Mouse (Mus musculus): ENCODE measurements around the gene Tmtc4. TPM values are rescaled to one million over a fixed set of nuclear protein-coding genes. Genes with fewer than 3 reads are reported as not detected.

Gene Tmtc4
- total and polyA plus RNA-seq, 2 experiments from 2014 or later: 9.3 to 17.2 TPM

DNA sequence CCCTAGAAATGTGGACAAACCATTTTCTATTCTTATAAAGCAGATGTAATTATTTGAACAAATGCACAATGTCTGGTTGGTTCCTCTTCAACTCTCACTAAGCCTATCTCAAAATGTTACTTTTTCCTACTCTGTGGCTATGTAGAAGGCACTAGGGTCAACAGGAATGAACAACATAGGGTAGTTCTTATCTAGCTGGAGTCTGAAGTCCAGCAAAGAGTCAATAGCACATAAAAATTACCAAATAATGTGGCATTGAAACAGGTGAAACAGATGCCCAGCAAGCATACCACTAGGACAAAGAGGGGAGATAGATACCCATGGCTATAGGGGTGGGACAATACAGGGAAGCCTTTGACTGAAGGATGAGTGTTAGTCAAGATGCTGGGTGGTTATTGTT, 72.6 kb downstream of the Tmtc4 start:
- Histone ChIP-seq H3K4me3 (ENCODE audit: low read depth, low read length) (no peak overlapping the region), H3K9me3 (replicated peaks; ENCODE audit: control insufficient read depth, low read length) (no peaks in the 10 kb centered on the region; the same call in 1 of the 2 replicates), H3K36me3 (replicated peaks; ENCODE audit: control insufficient read depth, insufficient read depth, low read length) (no peaks in the 10 kb centered on the region; the same call in 1 of the 2 replicates), H3K4me2 (ENCODE audit: low read depth, low read length) (no peak overlapping the region), H3K27ac (ENCODE audit: low read depth) (no peak overlapping the region), H3K4me1 (ENCODE audit: control insufficient read depth, insufficient read depth) (no peaks in the 10 kb centered on the region; the same call in 1 of the 2 replicates), H3K27me3 (ENCODE audit: control insufficient read depth, insufficient read depth, low read length) (no peaks in the 10 kb centered on the region), H3K9ac (replicated peaks; ENCODE audit: low read depth, low read length) (no peak overlapping the region)
- DNase-seq (ENCODE audit: low spot score) (no peak), ATAC-seq (ENCODE audit: insufficient read depth, low read depth) (no peak)
- TF ChIP-seq CTCF (IDR thresholded peaks at IDR 0.05; ENCODE audit: low read depth): no peak

DNA sequence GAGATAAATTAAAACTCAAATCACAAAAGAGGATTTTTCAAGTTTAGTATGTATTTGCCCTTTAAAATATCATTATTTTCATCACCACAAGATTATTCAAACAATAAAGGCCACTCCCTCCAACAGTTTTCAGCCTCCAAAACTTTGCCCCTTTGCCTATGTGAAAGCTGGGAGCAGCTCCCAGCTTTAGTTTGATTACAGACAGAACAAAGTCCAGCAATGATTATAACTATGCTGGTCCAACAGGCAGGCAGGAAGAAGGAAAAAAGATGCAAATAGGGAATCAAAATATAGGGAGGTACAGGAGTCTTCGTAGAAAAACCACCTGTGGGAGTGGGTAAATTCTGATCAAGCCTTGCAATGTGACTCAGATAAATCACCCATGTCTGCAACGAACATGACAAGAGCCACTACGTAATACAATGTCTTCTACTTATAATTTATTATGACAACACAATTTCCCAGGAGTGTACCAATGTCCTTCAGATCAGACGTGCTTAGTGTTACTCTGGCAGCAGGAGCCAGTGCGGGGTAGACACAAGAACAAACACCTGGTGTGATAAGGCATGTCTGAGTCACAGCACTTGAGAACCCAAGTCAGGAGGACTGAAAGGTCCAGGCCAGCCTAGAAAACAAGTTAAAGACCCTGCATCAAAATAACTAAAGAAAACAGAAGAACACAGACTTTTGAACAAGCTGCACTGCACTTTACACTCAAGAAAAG, 74.3 kb downstream of the Tmtc4 start:
- Histone ChIP-seq H3K4me2 (ENCODE audit: low read depth, low read length) (no peak overlapping the region), H3K27me3 (ENCODE audit: control insufficient read depth, insufficient read depth, low read length) (no peaks in the 10 kb centered on the region), H3K27ac (ENCODE audit: low read depth) (no peak overlapping the region), H3K4me3 (ENCODE audit: low read depth, low read length) (no peak overlapping the region), H3K9ac (replicated peaks; ENCODE audit: low read depth, low read length) (no peak overlapping the region), H3K36me3 (replicated peaks; ENCODE audit: control insufficient read depth, insufficient read depth, low read length) (no peaks in the 10 kb centered on the region; the same call in 1 of the 2 replicates), H3K4me1 (ENCODE audit: control insufficient read depth, insufficient read depth) (no peaks in the 10 kb centered on the region; the same call in 1 of the 2 replicates), H3K9me3 (replicated peaks; ENCODE audit: control insufficient read depth, low read length) (no peaks in the 10 kb centered on the region; the same call in 1 of the 2 replicates)
- ATAC-seq (ENCODE audit: insufficient read depth, low read depth) (no peak), DNase-seq (ENCODE audit: low spot score) (no peak)
- TF ChIP-seq CTCF (IDR thresholded peaks at IDR 0.05; ENCODE audit: low read depth) (no peak), EP300 (IDR thresholded peaks at IDR 0.05; ENCODE audit: low read depth) (no peak)
- WGBS: 58% methylated on average over 5 of the region's 5 CpGs

DNA sequence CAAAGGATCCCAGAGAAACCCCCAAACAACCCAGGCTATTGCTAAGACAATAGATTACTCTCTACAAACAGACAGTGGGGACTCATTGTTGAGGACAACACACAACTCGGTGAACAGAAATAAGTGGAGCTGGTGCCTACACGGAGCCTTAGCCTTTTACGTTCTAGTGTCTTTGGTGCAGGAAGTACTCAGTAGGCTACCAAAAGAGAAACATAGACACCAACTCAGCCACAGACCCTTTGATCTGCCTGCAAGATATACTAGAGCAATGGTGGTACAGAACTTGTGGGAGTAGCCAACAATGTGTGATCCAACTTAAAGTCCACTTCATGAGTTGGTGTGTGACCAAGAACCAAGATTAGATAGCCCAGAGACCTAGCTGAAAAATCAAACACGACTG, 75.8 kb downstream of the Tmtc4 start:
- WGBS: 91% methylated on average over 4 of the region's 4 CpGs
- DNase-seq (ENCODE audit: low spot score): no peak
- Histone ChIP-seq H3K9ac (replicated peaks; ENCODE audit: low read depth, low read length) (no peak overlapping the region), H3K4me1 (ENCODE audit: control insufficient read depth, insufficient read depth) (peaks cover 3% of the 10 kb centered on the region; the same call in 1 of the 2 replicates), H3K36me3 (replicated peaks; ENCODE audit: control insufficient read depth, insufficient read depth, low read length) (no peaks in the 10 kb centered on the region; the same call in 1 of the 2 replicates), H3K27ac (ENCODE audit: low read depth) (no peak overlapping the region), H3K9me3 (replicated peaks; ENCODE audit: control insufficient read depth, low read length) (no peaks in the 10 kb centered on the region; the same call in 1 of the 2 replicates), H3K27me3 (ENCODE audit: control insufficient read depth, insufficient read depth, low read length) (no peaks in the 10 kb centered on the region), H3K4me2 (ENCODE audit: low read depth, low read length) (no peak overlapping the region), H3K4me3 (ENCODE audit: low read depth, low read length) (no peak overlapping the region)
- ATAC-seq (ENCODE audit: insufficient read depth, low read depth): no peak
- no peak for TF ChIP-seq EP300 (IDR thresholded peaks at IDR 0.05; ENCODE audit: low read depth)
- no peak for TF ChIP-seq CTCF (IDR thresholded peaks at IDR 0.05; ENCODE audit: low read depth)

DNA sequence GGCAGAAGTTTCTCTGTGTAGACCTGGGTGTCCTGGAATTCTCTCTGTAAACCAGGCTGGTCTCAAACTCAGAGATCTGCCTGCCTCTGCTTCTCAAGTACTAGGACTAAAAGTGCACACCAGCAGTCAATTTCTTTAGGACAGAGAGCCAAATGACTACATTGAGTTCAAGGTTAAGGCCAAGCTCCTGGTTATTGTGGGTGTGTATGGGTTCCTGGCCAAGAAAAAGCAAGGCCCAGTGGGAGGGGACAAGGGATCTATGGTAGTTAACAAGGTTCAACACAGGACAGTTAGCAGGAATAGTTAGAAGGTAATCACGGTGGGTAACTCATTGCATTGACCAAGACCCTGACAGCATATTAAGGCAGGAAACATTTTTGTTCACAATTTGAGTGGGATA, 78.8 kb downstream of the Tmtc4 start:
- Histone ChIP-seq H3K27me3 (ENCODE audit: control insufficient read depth, insufficient read depth, low read length) (no peaks in the 10 kb centered on the region), H3K9ac (replicated peaks; ENCODE audit: low read depth, low read length) (no peak overlapping the region), H3K9me3 (replicated peaks; ENCODE audit: control insufficient read depth, low read length) (no peaks in the 10 kb centered on the region; the same call in 1 of the 2 replicates), H3K4me1 (ENCODE audit: control insufficient read depth, insufficient read depth) (peaks cover 11% of the 10 kb centered on the region; the same call in 1 of the 2 replicates), H3K4me3 (ENCODE audit: low read depth, low read length) (no peak overlapping the region), H3K36me3 (replicated peaks; ENCODE audit: control insufficient read depth, insufficient read depth, low read length) (no peaks in the 10 kb centered on the region; the same call in 1 of the 2 replicates), H3K27ac (ENCODE audit: low read depth) (no peak overlapping the region), H3K4me2 (ENCODE audit: low read depth, low read length) (no peak overlapping the region)
- no peak for TF ChIP-seq EP300 (IDR thresholded peaks at IDR 0.05; ENCODE audit: low read depth)
- no peak for TF ChIP-seq CTCF (IDR thresholded peaks at IDR 0.05; ENCODE audit: low read depth)
- WGBS: 92% methylated on average over 1 of the region's 1 CpGs
- ATAC-seq (ENCODE audit: insufficient read depth, low read depth): no peak
- DNase-seq (ENCODE audit: low spot score): no peak

DNA sequence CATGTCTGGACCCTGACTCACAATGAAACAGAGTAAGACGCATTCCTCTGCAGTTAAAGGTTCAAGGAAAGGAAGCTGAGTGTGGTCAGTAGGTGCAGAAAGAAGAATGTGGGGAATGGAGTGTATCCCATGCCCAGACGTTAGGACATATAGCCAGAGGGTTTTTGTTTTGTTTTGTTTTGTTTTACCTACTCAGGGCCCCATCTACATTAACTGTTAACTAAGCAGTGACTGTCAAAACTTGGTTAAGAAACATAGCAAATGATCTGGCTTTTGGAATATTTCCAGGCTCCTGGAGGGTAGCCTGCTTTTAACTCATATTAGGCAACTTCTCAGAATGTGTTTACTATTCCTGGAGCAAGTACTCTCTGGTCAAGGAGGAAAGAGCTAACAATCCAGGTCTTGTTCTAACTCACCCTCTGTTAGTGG, 79.9 kb downstream of the Tmtc4 start:
- WGBS: 64% methylated on average over 2 of the region's 2 CpGs
- Histone ChIP-seq H3K4me1 (ENCODE audit: control insufficient read depth, insufficient read depth) (peaks cover 11% of the 10 kb centered on the region; the same call in 1 of the 2 replicates), H3K4me3 (ENCODE audit: low read depth, low read length) (no peak overlapping the region), H3K4me2 (ENCODE audit: low read depth, low read length) (no peak overlapping the region), H3K36me3 (replicated peaks; ENCODE audit: control insufficient read depth, insufficient read depth, low read length) (no peaks in the 10 kb centered on the region; the same call in 1 of the 2 replicates), H3K27ac (ENCODE audit: low read depth) (no peak overlapping the region), H3K9ac (replicated peaks; ENCODE audit: low read depth, low read length) (no peak overlapping the region), H3K9me3 (replicated peaks; ENCODE audit: control insufficient read depth, low read length) (no peaks in the 10 kb centered on the region; the same call in 1 of the 2 replicates), H3K27me3 (ENCODE audit: control insufficient read depth, insufficient read depth, low read length) (no peaks in the 10 kb centered on the region)
- TF ChIP-seq EP300 (IDR thresholded peaks at IDR 0.05; ENCODE audit: low read depth) (no peak), CTCF (IDR thresholded peaks at IDR 0.05; ENCODE audit: low read depth) (no peak)
- ATAC-seq (ENCODE audit: insufficient read depth, low read depth) (no peak), DNase-seq (ENCODE audit: low spot score) (no peak)

Data from heart, postnatal 0 days (tissue).